Mouse (Mus musculus) gastrocnemius, postnatal 10 days (tissue): ENCODE measurements around the gene Gorasp2. TPM values are rescaled to one million over a fixed set of nuclear protein-coding genes. Genes with fewer than 3 reads are reported as not detected.

Source experiments
- DNase-seq: peaks from one replicate; pipeline ENCODE4 v3.0.0; 2021; ENCODE audit warnings: mixed read lengths
- total RNA-seq, 2 experiments: library from RNA; stranded (reverse); gene quantifications; 2 replicates each; pipeline ENCODE4 v1.2.3; 2021

Gene Gorasp2
- total RNA-seq, 2 experiments from 2014 or later: 69.5 to 73.9 TPM

DNA sequence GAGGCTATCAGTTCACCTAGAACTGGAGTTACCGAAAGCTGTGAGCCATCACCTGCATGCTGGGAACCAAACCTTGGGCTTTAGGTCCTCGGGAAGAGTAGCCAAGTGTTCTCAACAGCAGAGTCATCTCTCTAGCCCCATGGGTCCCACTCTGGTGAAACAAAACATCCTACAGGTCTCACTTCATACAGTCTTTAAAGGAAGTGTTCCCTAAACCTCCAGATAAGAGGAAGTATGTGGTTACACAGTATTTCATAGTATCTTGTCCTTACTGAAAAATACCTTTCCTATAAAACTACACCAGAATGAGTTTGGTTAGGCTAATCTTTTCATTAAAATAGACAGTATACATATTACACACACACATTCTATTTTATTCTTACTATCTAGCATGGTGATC, 81.2 kb downstream of the Gorasp2 start:
- no peak for DNase-seq

DNA sequence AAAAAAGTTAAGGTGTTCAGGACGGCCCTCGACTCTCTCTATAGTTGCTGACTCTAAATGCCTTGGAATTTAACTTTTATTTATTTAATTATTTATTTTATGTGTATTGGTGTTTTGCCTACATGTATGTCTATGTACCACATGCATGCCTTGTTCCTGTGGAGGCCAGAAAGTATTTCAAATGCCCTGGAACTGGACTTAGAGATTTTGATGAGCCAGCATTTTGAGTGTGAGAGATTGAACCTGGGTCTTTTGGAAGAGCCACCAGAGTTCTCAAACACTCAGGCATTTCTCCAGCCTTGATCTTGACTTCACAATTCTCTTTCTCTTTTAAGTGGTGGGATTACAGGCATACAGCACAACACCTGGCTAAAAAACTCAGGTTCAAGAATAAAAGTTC, 90.3 kb downstream of the Gorasp2 start:
- DNase-seq: no peak

DNA sequence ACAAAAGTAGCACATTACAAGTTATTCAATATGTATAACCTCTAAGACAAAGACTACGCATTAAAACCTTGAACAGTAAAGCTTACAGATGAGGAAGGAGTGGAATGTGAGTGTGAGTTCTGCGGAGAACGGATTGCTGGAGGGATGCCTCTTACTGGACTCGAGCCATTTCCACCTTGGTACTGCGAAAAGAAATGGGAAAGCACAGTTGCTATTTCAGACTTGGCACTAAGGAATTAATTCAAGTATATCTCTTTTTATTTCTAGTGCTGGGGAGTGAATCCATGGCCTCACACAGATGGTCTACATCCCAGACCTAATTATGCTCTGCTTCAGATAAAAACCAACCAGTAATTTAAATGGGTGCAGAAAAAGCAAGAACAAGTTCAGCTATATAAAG, 90.8 kb downstream of the Gorasp2 start:
- DNase-seq: no peak

Other genes with a start within 250 kb of the Gorasp2 start
- gene Sp5, start 186.7 kb upstream of the Gorasp2 start, total RNA-seq: not detected
- gene Erich2, start 152.8 kb upstream of the Gorasp2 start, total RNA-seq: not detected
- gene Gad1, start 108.5 kb upstream of the Gorasp2 start, total RNA-seq: under 1 TPM; 0.49 to 0.88 TPM
- gene Gm26558, start 532 bp downstream of the Gorasp2 start, total RNA-seq: not detected
- gene Tlk1, start 164.2 kb downstream of the Gorasp2 start, total RNA-seq: 10 to 100 TPM; 43.1 to 46.2 TPM